Mouse (Mus musculus): ENCODE measurements around the gene Neurod2. TPM values are rescaled to one million over a fixed set of nuclear protein-coding genes. Genes with fewer than 3 reads are reported as not detected.

Neurod2 gene
- polyA plus RNA-seq (2014; fragmentation: Nextera tagmentation; extraction: Ambion mirVana) = 25.3 and 25.5 TPM in 2 replicates

DNA sequence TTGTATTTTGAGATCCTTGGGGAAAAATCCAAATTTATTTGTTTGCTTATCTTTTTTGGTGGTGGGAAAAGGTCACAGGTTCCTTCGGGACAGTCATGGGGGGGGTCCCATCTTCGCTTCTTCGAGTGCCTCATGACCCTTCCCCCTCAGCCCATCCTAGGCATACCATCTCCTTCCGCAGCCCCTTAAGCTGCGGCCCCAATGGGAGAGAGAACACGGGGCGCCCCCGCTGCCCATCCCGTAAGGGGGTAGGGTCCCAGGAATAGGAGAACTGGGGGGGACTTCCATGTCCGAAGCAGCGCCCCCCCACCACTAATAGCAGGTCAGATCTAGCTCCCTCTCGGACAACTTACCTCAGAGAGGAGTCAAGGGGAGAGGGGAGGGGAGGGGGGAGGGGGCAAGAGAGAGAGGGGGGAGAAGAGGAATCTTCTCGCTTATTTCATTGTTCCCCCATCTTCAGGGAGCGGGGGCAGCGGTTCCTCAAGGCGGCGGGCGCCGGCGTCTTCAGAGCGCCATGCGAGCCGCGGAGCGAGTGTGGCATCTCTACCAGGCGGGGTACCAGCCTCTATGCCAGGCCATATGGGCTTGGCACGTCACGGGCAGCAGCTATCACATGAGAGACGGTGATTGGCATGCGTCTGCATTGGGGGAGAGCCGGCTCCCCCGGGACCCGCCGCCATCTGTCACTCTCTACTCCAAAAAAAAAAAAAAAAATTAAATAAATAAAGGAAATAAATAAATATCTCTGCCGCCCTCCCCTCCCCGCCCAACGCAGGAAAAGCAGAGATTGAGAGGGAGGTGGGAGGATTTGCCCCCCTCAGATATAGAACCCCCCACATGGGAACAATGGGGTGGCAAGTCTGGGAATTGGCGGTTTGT, at the start of gene Neurod2:
Gene Neurod2, minus strand, starts transcription at position 568 of the 879 bp plus-strand sequence.
- no peaks in the 10 kb centered on the region for H3K9me3 ChIP-seq (ENCODE audit: control insufficient read depth, low read length)
- peak within 1 kb of the TSS; percentile 63 for H3K9ac ChIP-seq (replicated peaks; ENCODE audit: low read depth, low read length)
- ATAC-seq (ENCODE audit: low read depth) = 0 out of 2 replicates have a peak, but pooled peaks have one; percentile 67
- peak within 1 kb of the TSS; percentile 41 for H3K4me3 ChIP-seq (ENCODE audit: low read depth, low read length)
- WGBS = 2% methylated on average over 37 of the region's 38 CpGs
- peaks cover 10% of the 10 kb centered on the region for H3K4me1 ChIP-seq (ENCODE audit: control insufficient read depth, insufficient read depth, low read length)
- H3K27ac ChIP-seq (ENCODE audit: low read depth, low read length) = peak within 1 kb of the TSS; percentile 82
- H3K36me3 ChIP-seq (ENCODE audit: control insufficient read depth, insufficient read depth, low read length) = no peaks in the 10 kb centered on the region
- peak within 1 kb of the TSS; percentile 43 for H3K4me2 ChIP-seq (ENCODE audit: low read depth, low read length)
- H3K27me3 ChIP-seq (ENCODE audit: control insufficient read depth, insufficient read depth, low read length) = peaks cover 60% of the 10 kb centered on the region

DNA sequence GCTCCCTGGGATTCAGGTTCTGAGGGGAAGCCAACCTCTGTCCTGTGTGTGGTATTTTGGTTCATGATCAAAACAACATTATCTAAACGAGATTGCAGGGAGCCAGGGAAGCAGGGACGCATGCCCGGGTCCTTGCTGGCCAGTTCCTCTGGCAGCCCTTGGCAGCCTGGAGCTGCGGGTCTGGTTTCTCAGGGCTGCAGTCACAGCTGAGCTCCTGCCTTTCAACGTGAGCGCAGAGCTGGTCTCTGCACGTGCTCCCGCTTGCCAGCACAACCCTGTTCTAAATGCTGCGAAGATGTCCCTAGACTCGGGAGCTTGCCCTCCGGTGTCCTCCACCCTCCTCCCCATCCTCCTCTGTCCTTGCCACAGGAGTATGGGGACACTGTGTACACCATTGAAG, 48.3 kb upstream of the Neurod2 start:
- no peaks in the 10 kb centered on the region for H3K4me1 ChIP-seq (ENCODE audit: control insufficient read depth, insufficient read depth, low read length)
- WGBS = 87% methylated on average over 11 of the region's 11 CpGs
- no peak for ATAC-seq (ENCODE audit: low read depth)
- peaks cover 39% of the 10 kb centered on the region for H3K36me3 ChIP-seq (ENCODE audit: control insufficient read depth, insufficient read depth, low read length)
- H3K9ac ChIP-seq (replicated peaks; ENCODE audit: low read depth, low read length) = no peak overlapping the region
- no peak overlapping the region for H3K27ac ChIP-seq (ENCODE audit: low read depth, low read length)
- H3K4me2 ChIP-seq (ENCODE audit: low read depth, low read length) = no peak overlapping the region
- H3K27me3 ChIP-seq (ENCODE audit: control insufficient read depth, insufficient read depth, low read length) = no peaks in the 10 kb centered on the region
- H3K4me3 ChIP-seq (ENCODE audit: low read depth, low read length) = no peak overlapping the region
- H3K9me3 ChIP-seq (ENCODE audit: control insufficient read depth, low read length) = no peaks in the 10 kb centered on the region

DNA sequence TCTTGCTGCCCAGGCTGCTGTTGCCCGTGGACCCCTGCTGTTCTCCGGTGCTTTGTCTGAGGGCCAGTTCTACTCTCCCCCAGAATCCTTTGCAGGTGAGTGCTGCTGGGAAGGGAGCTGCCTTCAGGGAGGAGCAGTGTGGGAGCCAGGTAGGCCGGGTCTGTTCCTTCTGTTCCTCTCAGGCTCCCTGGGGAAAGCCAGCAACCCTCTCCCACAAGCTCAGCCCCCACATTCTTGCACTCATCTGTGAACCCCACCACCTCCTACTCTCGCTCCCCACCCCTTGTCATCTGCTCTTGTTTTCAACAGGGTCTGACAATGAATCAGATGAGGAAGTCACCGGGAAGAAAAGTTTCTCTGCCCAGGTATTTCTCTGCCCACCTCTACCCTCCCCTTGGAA, 47.3 kb upstream of the Neurod2 start:
- ATAC-seq (ENCODE audit: low read depth) = no peak
- Histone ChIP-seq H3K36me3 (ENCODE audit: control insufficient read depth, insufficient read depth, low read length) (peaks cover 39% of the 10 kb centered on the region), H3K27ac (ENCODE audit: low read depth, low read length) (no peak overlapping the region), H3K9me3 (ENCODE audit: control insufficient read depth, low read length) (no peaks in the 10 kb centered on the region), H3K4me2 (ENCODE audit: low read depth, low read length) (no peak overlapping the region), H3K27me3 (ENCODE audit: control insufficient read depth, insufficient read depth, low read length) (no peaks in the 10 kb centered on the region), H3K4me1 (ENCODE audit: control insufficient read depth, insufficient read depth, low read length) (no peaks in the 10 kb centered on the region), H3K4me3 (ENCODE audit: low read depth, low read length) (no peak overlapping the region), H3K9ac (replicated peaks; ENCODE audit: low read depth, low read length) (no peak overlapping the region)
- 65% methylated on average over 5 of the region's 5 CpGs for WGBS

DNA sequence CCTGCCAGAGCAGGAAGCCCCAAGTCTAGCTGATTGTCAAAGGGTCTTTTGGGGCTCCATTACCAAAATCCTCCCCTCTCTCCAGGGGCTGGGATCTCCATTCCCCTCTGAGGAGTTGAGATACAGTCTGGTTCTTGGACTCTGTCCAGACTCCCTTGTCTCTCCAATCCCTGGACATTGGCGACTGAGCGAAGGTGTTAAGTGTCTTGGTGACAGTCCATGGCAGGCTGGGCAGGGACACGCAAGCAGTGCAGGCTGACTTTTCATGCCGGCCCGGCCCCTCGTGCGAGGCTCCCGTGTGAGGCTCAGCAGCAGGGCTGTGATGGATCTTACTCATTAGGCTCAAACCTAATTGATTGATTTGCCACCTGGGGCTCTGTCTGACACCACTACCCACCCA, 44.8 kb upstream of the Neurod2 start:
- no peaks in the 10 kb centered on the region for H3K9me3 ChIP-seq (ENCODE audit: control insufficient read depth, low read length)
- no peak overlapping the region for H3K4me3 ChIP-seq (ENCODE audit: low read depth, low read length)
- H3K27ac ChIP-seq (ENCODE audit: low read depth, low read length) = no peak overlapping the region
- peaks cover 29% of the 10 kb centered on the region for H3K36me3 ChIP-seq (ENCODE audit: control insufficient read depth, insufficient read depth, low read length)
- 69% methylated on average over 8 of the region's 8 CpGs for WGBS
- no peaks in the 10 kb centered on the region for H3K27me3 ChIP-seq (ENCODE audit: control insufficient read depth, insufficient read depth, low read length)
- no peak overlapping the region for H3K9ac ChIP-seq (replicated peaks; ENCODE audit: low read depth, low read length)
- H3K4me2 ChIP-seq (ENCODE audit: low read depth, low read length) = no peak overlapping the region
- H3K4me1 ChIP-seq (ENCODE audit: control insufficient read depth, insufficient read depth, low read length) = 0 out of 2 replicates have a peak, but pooled peaks cover 4% of the 10 kb centered on the region
- ATAC-seq (ENCODE audit: low read depth) = no peak

DNA sequence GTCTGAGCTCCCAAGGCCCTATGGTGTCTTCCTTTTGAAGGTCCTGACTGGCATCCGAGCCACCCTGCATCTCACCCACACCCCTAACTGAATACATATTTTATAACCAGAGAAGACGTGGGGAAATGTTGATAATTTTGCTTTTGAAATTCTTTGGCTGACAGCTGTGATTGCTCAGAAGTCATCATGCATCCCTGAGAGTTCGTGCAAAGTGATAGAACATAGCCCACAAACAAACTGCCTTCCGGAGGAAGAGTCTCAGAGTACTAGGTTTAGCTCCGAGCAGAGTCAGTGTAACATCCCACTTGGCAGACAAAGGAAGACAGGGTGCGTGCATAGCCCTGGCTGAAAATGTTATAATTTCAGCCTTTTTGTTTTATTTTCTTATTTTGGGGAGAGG, 43.8 kb upstream of the Neurod2 start:
- H3K36me3 ChIP-seq (ENCODE audit: control insufficient read depth, insufficient read depth, low read length) = peaks cover 18% of the 10 kb centered on the region
- no peak overlapping the region for H3K27ac ChIP-seq (ENCODE audit: low read depth, low read length)
- no peak overlapping the region for H3K4me3 ChIP-seq (ENCODE audit: low read depth, low read length)
- no peak for ATAC-seq (ENCODE audit: low read depth)
- H3K4me2 ChIP-seq (ENCODE audit: low read depth, low read length) = no peak overlapping the region
- 94% methylated on average over 6 of the region's 6 CpGs for WGBS
- no peak overlapping the region for H3K9ac ChIP-seq (replicated peaks; ENCODE audit: low read depth, low read length)
- no peaks in the 10 kb centered on the region for H3K27me3 ChIP-seq (ENCODE audit: control insufficient read depth, insufficient read depth, low read length)
- no peaks in the 10 kb centered on the region for H3K9me3 ChIP-seq (ENCODE audit: control insufficient read depth, low read length)
- H3K4me1 ChIP-seq (ENCODE audit: control insufficient read depth, insufficient read depth, low read length) = 0 out of 2 replicates have a peak, but pooled peaks cover 4% of the 10 kb centered on the region

DNA sequence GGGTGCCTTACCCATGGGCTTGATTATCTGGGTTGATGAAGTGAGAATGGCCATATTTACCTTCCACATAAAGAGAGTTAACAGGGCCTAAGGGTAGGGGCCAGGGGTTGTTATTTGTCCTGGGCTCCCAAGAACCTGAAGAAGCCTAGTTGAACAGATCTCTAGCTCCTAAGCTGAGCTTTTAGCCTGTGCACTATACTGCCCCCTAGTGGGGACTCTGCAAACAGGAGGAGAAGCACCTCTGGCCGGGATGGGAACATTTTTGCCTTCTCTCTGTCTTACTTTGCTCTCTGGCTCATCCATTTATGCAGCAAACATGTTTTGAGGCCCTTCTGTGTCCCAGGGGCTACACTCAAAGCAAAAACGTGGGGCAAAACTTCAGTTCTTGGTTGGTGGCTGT, 43.0 kb upstream of the Neurod2 start:
- 0 out of 2 replicates have a peak, but pooled peaks cover 4% of the 10 kb centered on the region for H3K4me1 ChIP-seq (ENCODE audit: control insufficient read depth, insufficient read depth, low read length)
- no peaks in the 10 kb centered on the region for H3K27me3 ChIP-seq (ENCODE audit: control insufficient read depth, insufficient read depth, low read length)
- no peak for ATAC-seq (ENCODE audit: low read depth)
- H3K27ac ChIP-seq (ENCODE audit: low read depth, low read length) = no peak overlapping the region
- WGBS = 10% methylated on average over 2 of the region's 2 CpGs
- no peak overlapping the region for H3K4me3 ChIP-seq (ENCODE audit: low read depth, low read length)
- H3K9me3 ChIP-seq (ENCODE audit: control insufficient read depth, low read length) = no peaks in the 10 kb centered on the region
- H3K36me3 ChIP-seq (ENCODE audit: control insufficient read depth, insufficient read depth, low read length) = peaks cover 11% of the 10 kb centered on the region; the same call in 1 of the 2 replicates
- no peak overlapping the region for H3K9ac ChIP-seq (replicated peaks; ENCODE audit: low read depth, low read length)
- no peak overlapping the region for H3K4me2 ChIP-seq (ENCODE audit: low read depth, low read length)

DNA sequence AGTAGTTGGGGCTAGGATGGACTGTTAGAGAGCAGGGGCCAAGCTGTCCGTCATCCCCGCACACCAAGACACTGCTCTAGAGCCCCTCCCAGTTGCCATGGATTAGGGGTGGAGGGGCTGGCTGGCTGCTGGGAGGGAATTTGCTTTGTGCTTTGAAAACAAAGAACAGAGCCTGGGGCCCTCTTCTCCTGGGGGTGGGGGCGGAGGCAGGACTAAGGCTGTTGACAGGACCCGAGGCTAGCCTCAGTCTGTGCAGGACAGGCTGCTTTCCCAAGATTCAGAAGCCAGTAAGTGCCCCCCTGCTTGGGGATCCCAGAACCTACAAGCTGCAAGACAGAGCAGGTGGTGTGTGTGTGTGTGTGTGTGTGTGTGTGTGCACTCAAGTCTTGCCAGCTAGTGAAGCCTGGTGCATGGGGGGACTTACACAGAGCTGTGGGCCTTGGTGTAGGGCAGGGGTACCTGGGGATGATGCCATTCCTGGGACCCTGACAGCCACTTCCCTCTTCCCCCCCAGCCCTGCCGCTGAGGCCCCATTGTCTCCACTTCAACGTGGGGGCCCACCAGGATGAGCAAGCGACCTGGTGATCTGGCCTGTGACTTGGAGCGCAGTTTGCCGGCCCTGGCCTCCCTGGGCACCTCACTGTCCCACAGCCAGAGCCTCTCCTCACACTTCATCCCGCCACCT, 42.2 kb upstream of the Neurod2 start:
- H3K27ac ChIP-seq (ENCODE audit: low read depth, low read length) = no peak overlapping the region
- no peaks in the 10 kb centered on the region for H3K9me3 ChIP-seq (ENCODE audit: control insufficient read depth, low read length)
- 0 out of 2 replicates have a peak, but pooled peaks cover 4% of the 10 kb centered on the region for H3K4me1 ChIP-seq (ENCODE audit: control insufficient read depth, insufficient read depth, low read length)
- no peaks in the 10 kb centered on the region for H3K27me3 ChIP-seq (ENCODE audit: control insufficient read depth, insufficient read depth, low read length)
- no peak overlapping the region for H3K4me3 ChIP-seq (ENCODE audit: low read depth, low read length)
- ATAC-seq (ENCODE audit: low read depth) = peak; percentile 56; the same call in 1 of the 2 replicates
- WGBS = 38% methylated on average over 10 of the region's 10 CpGs
- H3K36me3 ChIP-seq (ENCODE audit: control insufficient read depth, insufficient read depth, low read length) = peaks cover 11% of the 10 kb centered on the region; the same call in 1 of the 2 replicates
- no peak overlapping the region for H3K4me2 ChIP-seq (ENCODE audit: low read depth, low read length)
- H3K9ac ChIP-seq (replicated peaks; ENCODE audit: low read depth, low read length) = no peak overlapping the region

DNA sequence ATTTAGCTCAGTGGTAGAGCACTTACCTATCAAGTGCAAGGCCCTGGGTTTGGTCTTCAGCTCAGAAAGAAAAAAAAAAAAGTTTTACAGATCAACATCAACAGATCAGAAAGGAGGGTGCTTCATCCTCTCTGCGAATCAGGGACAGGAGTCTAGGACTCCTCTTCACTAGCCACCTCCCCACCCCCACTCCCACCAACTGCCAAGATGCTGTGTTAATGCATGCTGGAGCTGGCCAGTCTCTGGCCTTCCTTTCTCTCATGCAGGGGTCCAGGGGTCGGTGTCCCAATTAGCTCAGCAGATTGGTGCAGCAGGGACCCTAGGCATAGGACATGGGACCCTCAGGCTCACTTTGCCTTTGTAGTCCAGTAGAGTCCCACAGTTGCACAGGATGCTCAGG, 41.1 kb upstream of the Neurod2 start:
- ATAC-seq (ENCODE audit: low read depth) = no peak
- WGBS = 93% methylated on average over 2 of the region's 2 CpGs
- H3K4me1 ChIP-seq (ENCODE audit: control insufficient read depth, insufficient read depth, low read length) = 0 out of 2 replicates have a peak, but pooled peaks cover 4% of the 10 kb centered on the region

DNA sequence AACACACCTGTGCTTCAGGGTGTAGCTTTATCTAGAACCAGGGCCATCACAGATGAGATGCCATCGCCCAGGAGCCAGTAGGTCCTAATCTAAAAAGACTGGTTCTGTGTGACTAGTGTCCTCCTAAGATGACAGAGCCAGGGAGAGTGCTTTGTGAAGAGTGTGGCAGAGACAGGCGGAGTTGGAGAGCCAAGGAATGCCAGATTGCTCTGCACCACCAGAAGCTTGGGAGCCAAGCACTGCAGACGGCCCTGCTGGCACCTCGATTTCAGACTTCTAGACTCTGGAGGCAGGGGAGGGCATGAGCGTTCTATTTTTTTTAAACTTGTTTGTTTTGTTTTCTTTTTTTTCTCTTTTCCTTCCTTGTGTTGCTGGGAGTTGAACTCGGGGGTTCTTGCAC, 39.9 kb upstream of the Neurod2 start:
- ATAC-seq (ENCODE audit: low read depth) = no peak
- H3K4me1 ChIP-seq (ENCODE audit: control insufficient read depth, insufficient read depth, low read length) = 0 out of 2 replicates have a peak, but pooled peaks cover 4% of the 10 kb centered on the region
- 84% methylated on average over 6 of the region's 6 CpGs for WGBS
- no peaks in the 10 kb centered on the region for H3K9me3 ChIP-seq (ENCODE audit: control insufficient read depth, low read length)
- H3K27ac ChIP-seq (ENCODE audit: low read depth, low read length) = no peak overlapping the region
- no peaks in the 10 kb centered on the region for H3K36me3 ChIP-seq (ENCODE audit: control insufficient read depth, insufficient read depth, low read length)
- no peak overlapping the region for H3K4me2 ChIP-seq (ENCODE audit: low read depth, low read length)
- no peak overlapping the region for H3K4me3 ChIP-seq (ENCODE audit: low read depth, low read length)
- no peak overlapping the region for H3K9ac ChIP-seq (replicated peaks; ENCODE audit: low read depth, low read length)
- no peaks in the 10 kb centered on the region for H3K27me3 ChIP-seq (ENCODE audit: control insufficient read depth, insufficient read depth, low read length)

More for the DNA sequence above, 41.1 kb upstream of the Neurod2 start:
- Histone ChIP-seq H3K27me3 (ENCODE audit: control insufficient read depth, insufficient read depth, low read length) (no peaks in the 10 kb centered on the region), H3K9ac (replicated peaks; ENCODE audit: low read depth, low read length) (no peak overlapping the region), H3K36me3 (ENCODE audit: control insufficient read depth, insufficient read depth, low read length) (peaks cover 8% of the 10 kb centered on the region; the same call in 1 of the 2 replicates), H3K4me2 (ENCODE audit: low read depth, low read length) (no peak overlapping the region), H3K4me3 (ENCODE audit: low read depth, low read length) (no peak overlapping the region), H3K9me3 (ENCODE audit: control insufficient read depth, low read length) (no peaks in the 10 kb centered on the region), H3K27ac (ENCODE audit: low read depth, low read length) (no peak overlapping the region)

All from neural tube, embryonic 14.5 days (tissue).